Mouse (Mus musculus): ENCODE data around the gene Hsd17b11.
"Not testable (repeated sequence)": the region's sequence is repeated elsewhere in the genome, so short reads cannot be mapped to it uniquely, and the experiment has no call there.

Gene Hsd17b11

GRCm38 (mm10) chr5:104035824-104036223 is 14.1 kb upstream of the Hsd17b11 start:
- DNase-seq (ENCODE audit: low spot score in 2 of 2): no peak

GRCm38 (mm10) chr5:104035066-104035465 is 13.3 kb upstream of the Hsd17b11 start:
- DNase-seq (ENCODE audit: low spot score in 2 of 2): no peak

- no peak for DNase-seq (ENCODE audit: low spot score in 2 of 2)
Observed at GRCm38 (mm10) chr5:104032434-104033097, 10.8 kb upstream of the Hsd17b11 start.

GRCm38 (mm10) chr5:104025245-104025854 is 3.6 kb upstream of the Hsd17b11 start:
- DNase-seq (ENCODE audit: low spot score in 2 of 2): no peak

- DNase-seq (ENCODE audit: low spot score in 2 of 2): no peak
Observed at GRCm38 (mm10) chr5:104024762-104025161, 3.0 kb upstream of the Hsd17b11 start.

GRCm38 (mm10) chr5:104024193-104024592 is 2.5 kb upstream of the Hsd17b11 start:
- not testable (repeated sequence) for DNase-seq (ENCODE audit: low spot score in 2 of 2)

- DNase-seq (ENCODE audit: low spot score in 2 of 2): no peak
Observed at GRCm38 (mm10) chr5:104023289-104024020, 1.7 kb upstream of the Hsd17b11 start.

GRCm38 (mm10) chr5:104022558-104022957 is 839 bp upstream of the Hsd17b11 start:
- no peak for DNase-seq (ENCODE audit: low spot score in 2 of 2)

- no peak for DNase-seq (ENCODE audit: low spot score in 2 of 2)
Observed at GRCm38 (mm10) chr5:104011419-104011818, 10.3 kb downstream of the Hsd17b11 start.

- DNase-seq (ENCODE audit: low spot score in 2 of 2): no peak
Observed at GRCm38 (mm10) chr5:104010261-104010660, 11.5 kb downstream of the Hsd17b11 start.

GRCm38 (mm10) chr5:104009421-104009820 is 12.3 kb downstream of the Hsd17b11 start:
- no peak for DNase-seq (ENCODE audit: low spot score in 2 of 2)

GRCm38 (mm10) chr5:104007801-104008200 is 13.9 kb downstream of the Hsd17b11 start:
- no peak for DNase-seq (ENCODE audit: low spot score in 2 of 2)

GRCm38 (mm10) chr5:104006811-104007210 is 14.9 kb downstream of the Hsd17b11 start:
- no peak for DNase-seq (ENCODE audit: low spot score in 2 of 2)

GRCm38 (mm10) chr5:104003955-104004354 is 17.8 kb downstream of the Hsd17b11 start:
- no peak for DNase-seq (ENCODE audit: low spot score in 2 of 2)

GRCm38 (mm10) chr5:104003256-104003931 is 18.3 kb downstream of the Hsd17b11 start:
- no peak for DNase-seq (ENCODE audit: low spot score in 2 of 2)

GRCm38 (mm10) chr5:104002549-104003255 is 19.0 kb downstream of the Hsd17b11 start:
- no peak for DNase-seq (ENCODE audit: low spot score in 2 of 2)

GRCm38 (mm10) chr5:103999738-104000137 is 22.0 kb downstream of the Hsd17b11 start:
- DNase-seq (ENCODE audit: low spot score in 2 of 2): peak; percentile 65 to 71

- no peak for DNase-seq (ENCODE audit: low spot score in 2 of 2)
Observed at GRCm38 (mm10) chr5:103998739-103999138, 23.0 kb downstream of the Hsd17b11 start.

GRCm38 (mm10) chr5:103995181-103995580 is 26.5 kb downstream of the Hsd17b11 start:
- DNase-seq (ENCODE audit: low spot score in 2 of 2): peak in 1 of 2 experiments; percentile 36

GRCm38 (mm10) chr5:103994669-103995068 is 27.1 kb downstream of the Hsd17b11 start:
- DNase-seq (ENCODE audit: low spot score in 2 of 2): no peak

- DNase-seq (ENCODE audit: low spot score in 2 of 2): no peak
Observed at GRCm38 (mm10) chr5:103993601-103994000, 28.1 kb downstream of the Hsd17b11 start.

GRCm38 (mm10) chr5:103992831-103993230 is 28.9 kb downstream of the Hsd17b11 start:
- DNase-seq (ENCODE audit: low spot score in 2 of 2): no peak

Measured in frontal cortex, postnatal 36 days (tissue).